Mouse (Mus musculus) CD8-positive naive resting alpha-beta T cell, adult 2 months (primary cell): ENCODE data around the gene Stxbp5.

Source experiments
- DNase-seq, 2 experiments: peaks; one replicate each; pipeline ENCODE4 v3.0.0; 2022; ENCODE audit warnings: low read depth in 2 of 2, low spot score in 2 of 2

Stxbp5 gene

GRCm38 (mm10) chr10:9859476-9859875 is 41.4 kb downstream of the Stxbp5 start:
- DNase-seq: no peak

- DNase-seq: no peak
These were observed 43.0 kb downstream of the Stxbp5 start for GRCm38 (mm10) chr10:9857850-9858249.

GRCm38 (mm10) chr10:9856792-9857191 is 44.1 kb downstream of the Stxbp5 start:
- no peak for DNase-seq

- no peak for DNase-seq
These were observed 54.5 kb downstream of the Stxbp5 start for GRCm38 (mm10) chr10:9846408-9846807.

GRCm38 (mm10) chr10:9839408-9839807 is 61.5 kb downstream of the Stxbp5 start:
- DNase-seq: no peak

GRCm38 (mm10) chr10:9834986-9835385 is 65.9 kb downstream of the Stxbp5 start:
- DNase-seq: no peak

- no peak for DNase-seq
These were observed 67.9 kb downstream of the Stxbp5 start for GRCm38 (mm10) chr10:9832937-9833336.

GRCm38 (mm10) chr10:9829744-9830143 is 71.1 kb downstream of the Stxbp5 start:
- DNase-seq: no peak

GRCm38 (mm10) chr10:9821299-9821698 is 79.6 kb downstream of the Stxbp5 start:
- peak in 1 of 2 experiments; percentile 9 for DNase-seq

GRCm38 (mm10) chr10:9818574-9818973 is 82.3 kb downstream of the Stxbp5 start:
- no peak for DNase-seq

GRCm38 (mm10) chr10:9813926-9814325 is 87.0 kb downstream of the Stxbp5 start:
- DNase-seq: no peak

- DNase-seq: no peak
These were observed 93.3 kb downstream of the Stxbp5 start for GRCm38 (mm10) chr10:9807596-9807995.

- DNase-seq: no peak
These were observed 95.5 kb downstream of the Stxbp5 start for GRCm38 (mm10) chr10:9805341-9805740.

GRCm38 (mm10) chr10:9803126-9803525 is 97.8 kb downstream of the Stxbp5 start:
- no peak for DNase-seq

GRCm38 (mm10) chr10:9801571-9801970 is 99.3 kb downstream of the Stxbp5 start:
- DNase-seq: no peak

GRCm38 (mm10) chr10:9799085-9799484 is 101.8 kb downstream of the Stxbp5 start:
- no peak for DNase-seq

- DNase-seq: no peak
These were observed 104.5 kb downstream of the Stxbp5 start for GRCm38 (mm10) chr10:9796429-9796828.

GRCm38 (mm10) chr10:9794429-9794828 is 106.5 kb downstream of the Stxbp5 start:
- no peak for DNase-seq

- DNase-seq: no peak
These were observed 109.9 kb downstream of the Stxbp5 start for GRCm38 (mm10) chr10:9790947-9791346.

GRCm38 (mm10) chr10:9786461-9786860 is 114.4 kb downstream of the Stxbp5 start:
- no peak for DNase-seq

- DNase-seq: no peak
These were observed 115.2 kb downstream of the Stxbp5 start for GRCm38 (mm10) chr10:9785651-9786050.

GRCm38 (mm10) chr10:9779864-9780263 is 121.0 kb downstream of the Stxbp5 start:
- no peak for DNase-seq

GRCm38 (mm10) chr10:9770261-9770660 is 130.6 kb downstream of the Stxbp5 start:
- no peak for DNase-seq

GRCm38 (mm10) chr10:9763831-9764230 is 137.0 kb downstream of the Stxbp5 start:
- no peak for DNase-seq
